Mouse (Mus musculus): Measurements from ENCODE around the gene Rxfp3.
"Not testable (repeated sequence)": the region's sequence is repeated elsewhere in the genome, so short reads cannot be mapped to it uniquely, and the experiment has no call there.

The Rxfp3 gene

DNA sequence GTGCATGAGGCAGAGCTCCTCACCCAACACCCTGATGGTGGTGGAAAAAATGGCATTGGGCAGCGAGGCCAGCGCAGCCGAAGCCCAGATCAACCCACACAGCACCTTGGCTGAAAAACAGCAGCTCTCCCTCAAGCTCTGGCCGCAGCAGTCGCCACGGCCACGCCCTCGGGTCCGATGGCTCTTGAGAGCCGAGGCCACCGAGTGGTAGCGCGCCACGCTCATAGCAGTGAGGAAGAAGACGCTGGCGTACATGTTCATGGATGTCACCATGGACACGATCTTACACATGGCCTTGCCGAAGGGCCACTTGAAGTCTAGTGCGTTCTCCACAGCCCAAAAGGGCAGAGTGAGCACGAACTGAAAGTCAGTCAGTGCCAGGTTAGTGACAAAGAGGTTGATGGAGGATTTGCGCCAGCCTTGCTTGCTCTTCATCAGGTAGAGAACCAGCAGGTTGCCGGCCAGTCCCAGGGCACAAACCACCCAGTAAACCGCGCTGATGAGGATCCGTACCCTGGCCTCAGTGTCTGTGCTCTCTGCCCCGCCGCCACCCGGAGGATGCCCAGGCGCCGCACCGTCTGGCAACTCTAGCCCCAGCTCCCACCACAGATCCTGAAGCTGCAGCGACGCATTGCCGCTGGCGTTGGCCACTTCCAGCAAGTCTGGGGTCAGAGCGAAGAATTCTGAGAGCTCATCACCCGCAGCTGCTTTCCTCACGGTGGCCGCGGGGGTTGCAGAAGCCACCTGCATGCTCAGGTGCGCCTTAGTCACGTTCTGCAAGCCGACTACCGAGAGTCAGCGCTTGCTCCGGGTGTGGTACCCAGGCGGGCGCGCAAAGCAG lies 1.0 kb downstream of the Rxfp3 start:
- peak; percentile 7 for DNase-seq (ENCODE audit: low read depth, low spot score)

DNA sequence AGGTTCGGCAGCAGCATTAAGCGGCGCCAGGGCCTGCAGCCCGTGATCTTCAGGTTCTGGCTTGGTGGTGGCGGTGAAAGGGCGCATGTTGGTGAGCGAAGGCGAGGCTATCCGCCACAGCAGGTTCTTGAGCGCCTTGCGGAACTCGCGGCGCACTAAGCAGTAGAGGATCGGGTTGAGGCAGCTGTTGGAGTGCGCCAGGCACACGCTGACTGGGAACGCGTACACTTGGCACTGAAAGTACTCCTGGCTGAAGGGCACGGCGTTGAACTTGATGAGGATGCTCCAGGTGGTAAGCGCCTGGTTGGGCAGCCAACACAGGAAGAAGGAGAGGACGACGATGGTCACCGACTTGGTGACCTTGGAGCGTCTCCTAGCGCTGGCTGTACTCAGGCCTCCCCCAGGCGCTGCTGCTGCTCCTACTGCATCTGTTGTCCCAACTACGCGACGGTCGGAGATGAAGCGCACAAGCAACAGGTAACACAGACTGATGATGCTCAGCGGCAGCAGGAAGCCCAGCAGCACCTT lies 1.8 kb downstream of the Rxfp3 start:
- DNase-seq (ENCODE audit: low read depth, low spot score) = peak; percentile 19

DNA sequence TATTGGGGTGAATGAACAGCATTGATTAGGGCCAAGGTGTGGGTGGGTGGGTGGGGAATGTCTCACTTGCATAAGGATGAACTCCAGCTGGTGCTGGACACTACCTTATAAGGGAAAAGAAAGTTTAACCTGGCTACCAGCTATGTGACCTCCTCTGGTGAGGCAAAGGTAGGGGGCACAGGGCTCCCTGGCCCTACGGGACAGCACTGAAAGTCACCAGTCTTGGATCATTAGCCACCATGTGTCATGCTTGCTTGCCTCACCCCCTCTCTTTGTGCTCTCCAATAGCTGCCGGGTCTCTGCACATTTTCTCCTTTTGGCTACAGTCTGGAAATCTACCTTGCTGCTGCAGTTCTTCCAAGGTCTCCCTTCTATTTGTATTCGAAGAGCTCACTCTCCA lies 7.6 kb downstream of the Rxfp3 start:
- DNase-seq (ENCODE audit: low read depth, low spot score) = no peak

DNA sequence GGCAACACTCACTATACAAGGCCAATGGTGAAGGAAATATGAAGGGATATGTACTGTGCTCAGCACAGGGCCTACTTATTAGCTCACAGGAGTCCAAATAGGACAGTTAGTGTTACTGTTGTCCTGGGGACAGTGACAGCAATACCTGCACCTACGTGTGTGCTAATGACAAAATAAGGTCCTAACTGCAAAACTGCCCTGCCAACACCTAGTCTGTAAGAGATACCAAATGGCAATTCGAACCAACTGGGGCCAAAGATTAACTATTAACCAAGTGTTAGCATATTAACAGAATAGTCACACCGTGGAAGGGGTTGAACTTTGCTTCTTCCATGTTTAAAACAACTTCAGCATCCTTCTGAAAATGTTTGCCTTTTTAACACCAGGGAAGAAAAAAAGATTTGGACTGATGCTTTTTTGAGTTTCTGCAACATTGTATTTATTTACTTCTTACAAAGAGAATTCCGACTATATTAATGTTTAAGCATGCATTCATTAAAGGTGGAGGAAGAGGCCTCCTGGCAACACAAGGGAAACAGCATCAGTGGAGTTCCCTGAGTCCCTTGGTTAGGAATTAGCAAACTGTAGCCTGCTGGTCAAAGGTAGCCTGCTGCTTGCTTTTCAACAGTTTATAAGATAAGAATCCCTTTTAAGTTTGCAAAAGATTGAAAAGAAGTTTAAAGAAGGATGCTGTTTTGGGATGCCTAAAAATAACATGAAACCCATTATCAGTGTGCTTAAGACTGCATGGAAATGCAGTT lies 10.8 kb downstream of the Rxfp3 start:
- no peak for DNase-seq (ENCODE audit: low read depth, low spot score)

DNA sequence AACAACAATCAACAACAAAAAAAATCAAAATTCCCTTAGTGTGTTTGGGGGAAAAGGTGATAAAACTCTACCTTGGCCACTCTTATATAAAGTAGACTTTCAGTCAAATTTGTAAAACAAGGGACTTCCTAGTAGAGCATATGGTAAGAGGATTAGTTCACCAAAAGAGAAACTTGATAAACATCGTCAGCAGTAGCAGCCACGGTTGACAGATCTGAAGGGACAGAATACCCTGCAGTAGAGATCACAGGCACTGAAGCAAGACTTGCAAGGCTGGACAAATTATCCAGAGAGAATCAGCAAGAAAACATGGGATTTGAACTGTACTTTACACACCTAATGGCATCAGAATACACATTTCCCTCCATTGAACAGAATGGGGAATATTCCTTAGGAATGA lies 22.9 kb downstream of the Rxfp3 start:
- no peak for DNase-seq (ENCODE audit: low read depth, low spot score)

DNA sequence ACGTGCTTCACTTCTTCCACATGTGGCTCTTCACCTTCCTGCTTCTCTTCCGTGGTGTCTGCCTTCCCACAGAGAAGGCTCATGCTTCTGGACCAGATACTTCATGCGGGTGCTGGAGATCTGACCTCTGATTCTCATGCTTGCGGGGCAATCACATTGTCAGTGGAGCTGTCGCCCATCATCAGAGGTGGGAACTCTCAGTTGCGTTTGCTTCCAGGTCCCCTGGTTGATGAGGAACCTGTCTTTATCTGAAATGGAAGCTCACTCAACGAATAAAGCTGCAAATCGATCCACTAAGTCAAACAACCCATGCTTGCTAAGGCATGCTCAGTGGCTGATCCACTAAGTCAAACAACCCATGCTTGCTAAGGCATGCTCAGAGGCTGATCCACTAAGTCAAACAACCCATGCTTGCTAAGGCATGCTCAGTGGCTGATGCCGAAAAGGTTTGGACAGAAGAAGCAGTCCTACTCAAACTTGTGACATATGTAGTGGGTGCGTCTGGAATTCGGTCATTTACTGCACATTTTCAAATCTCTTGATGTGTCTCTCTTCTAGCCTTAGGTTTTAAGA lies 26.7 kb downstream of the Rxfp3 start:
- DNase-seq (ENCODE audit: low read depth, low spot score) = no peak

GRCm38 (mm10) chr15:11008756-11009155 lies 29.0 kb downstream of the Rxfp3 start:
- peak; percentile 61 for DNase-seq (ENCODE audit: low read depth, low spot score)

- DNase-seq (ENCODE audit: low read depth, low spot score) = no peak
These were observed 33.1 kb downstream of the Rxfp3 start for GRCm38 (mm10) chr15:11004646-11005045.

DNA sequence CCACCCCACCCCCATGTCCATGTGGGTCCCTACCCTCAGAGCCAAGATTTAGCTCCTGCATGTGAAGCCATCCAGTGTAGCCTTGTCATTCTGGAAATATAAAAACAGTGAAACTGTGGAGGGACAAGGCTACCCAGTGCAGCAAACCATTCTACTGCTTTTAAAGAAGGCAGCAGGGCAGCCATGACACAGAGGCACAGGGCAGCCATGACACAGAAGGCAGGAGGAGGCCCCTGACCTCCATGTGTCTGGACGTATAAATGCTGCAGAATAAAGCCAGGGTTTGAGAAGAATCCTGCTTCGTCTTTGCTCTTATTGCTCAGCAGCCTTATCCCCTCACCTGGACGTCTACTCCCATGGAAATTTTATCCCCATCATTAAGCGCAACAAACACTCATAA lies 34.0 kb downstream of the Rxfp3 start:
- DNase-seq (ENCODE audit: low read depth, low spot score) = no peak

DNA sequence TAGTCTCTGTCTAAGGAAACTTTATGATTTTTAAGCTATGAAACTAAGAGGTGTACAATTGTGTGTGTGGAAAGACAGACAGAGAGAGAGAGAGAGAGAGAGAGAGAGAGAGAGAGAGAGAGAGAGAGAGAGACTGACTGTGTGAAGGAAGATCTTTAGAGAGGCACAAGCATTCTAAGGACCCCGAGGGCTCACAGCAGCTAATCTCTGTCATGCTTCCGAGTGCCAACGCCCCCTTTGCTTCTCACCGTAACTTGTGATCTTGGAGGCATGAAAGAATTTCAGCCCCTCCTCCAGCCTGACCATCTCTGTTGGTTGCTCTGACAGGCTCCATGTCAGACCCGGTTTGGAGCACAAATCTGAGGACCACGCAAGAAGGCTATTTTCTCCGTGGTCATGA lies 37.4 kb downstream of the Rxfp3 start, which contains the start of gene Slc45a2:
Gene Slc45a2, plus strand, starts transcription at position 301 of the 400 bp plus-strand sequence.
- DNase-seq (ENCODE audit: low read depth, low spot score) = no peak

GRCm38 (mm10) chr15:10999832-11000231 lies 38.0 kb downstream of the Rxfp3 start:
- no peak for DNase-seq (ENCODE audit: low read depth, low spot score)

DNA sequence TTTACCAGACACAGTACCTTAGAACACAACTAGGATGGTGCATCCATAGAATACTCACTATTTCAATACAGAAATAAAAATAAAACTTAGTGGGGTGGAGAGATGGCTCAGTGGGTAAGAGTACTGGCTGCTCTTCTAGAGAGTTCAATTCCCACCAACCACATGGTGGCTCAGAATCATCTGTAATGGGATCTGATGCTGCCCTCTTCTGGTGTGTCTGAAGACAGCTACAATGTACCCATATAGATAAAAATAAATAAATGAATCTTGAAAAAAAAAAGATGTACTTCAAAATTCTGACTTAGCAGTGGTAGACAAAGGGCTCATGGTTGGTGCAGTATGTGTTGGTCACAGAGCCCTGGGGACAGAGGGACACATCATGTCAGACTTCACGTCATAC lies 46.2 kb downstream of the Rxfp3 start:
- no peak for DNase-seq (ENCODE audit: low read depth, low spot score)

DNA sequence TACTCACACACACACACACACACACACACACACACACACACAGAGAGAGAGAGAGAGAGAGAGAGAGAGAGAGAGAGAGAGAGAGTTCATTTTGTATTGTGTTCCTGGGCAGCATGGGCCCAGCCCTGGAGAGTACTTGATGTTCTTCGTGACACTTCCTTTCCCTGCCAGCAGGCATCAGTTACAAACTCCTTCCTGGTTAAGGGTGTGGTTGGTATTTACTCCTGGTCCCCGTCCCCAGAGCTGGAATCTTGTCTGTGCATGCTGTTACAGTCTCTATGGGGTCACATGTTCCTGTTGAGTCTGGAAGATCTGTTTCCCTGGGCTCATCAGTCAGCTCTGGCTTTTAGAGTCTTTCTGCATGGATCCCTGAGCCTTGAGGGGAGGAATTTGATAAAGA lies 47.4 kb downstream of the Rxfp3 start:
- peak; percentile 72 for DNase-seq (ENCODE audit: low read depth, low spot score)

GRCm38 (mm10) chr15:10986477-10986876 lies 51.3 kb downstream of the Rxfp3 start:
- not testable (repeated sequence) for DNase-seq (ENCODE audit: low read depth, low spot score)

GRCm38 (mm10) chr15:10985756-10986155 lies 52.0 kb downstream of the Rxfp3 start:
- no peak for DNase-seq (ENCODE audit: low read depth, low spot score)

Data from ES-CJ7 (cell line).